Mouse (Mus musculus): ENCODE data around the gene BC030500. TPM values are rescaled to one million over a fixed set of nuclear protein-coding genes. Genes with fewer than 3 reads are reported as not detected.

Gene BC030500
- total and polyA plus RNA-seq, 3 experiments = not detected

- H3K4me2 ChIP-seq (ENCODE audit: insufficient read depth, low read depth, poor library complexity, severe bottlenecking) = no peak overlapping the region
- no peak overlapping the region for H3K4me3 ChIP-seq (replicated peaks in 1 of 3; ENCODE audit: low read depth in 2 of 3, low read length in 2 of 3, poor library complexity in 1 of 3)
- H3K79me2 ChIP-seq (replicated peaks; ENCODE audit: control insufficient read depth, extremely low read depth, insufficient read depth, poor library complexity, severe bottlenecking) = no peaks in the 10 kb centered on the region
- TF ChIP-seq MEF2A (IDR thresholded peaks at IDR 0.05; ENCODE audit: borderline replicate concordance, low read depth, low read length) = no peak
- TF ChIP-seq POLR2AphosphoS2 (IDR thresholded peaks at IDR 0.05; ENCODE audit: low read depth, low read length) = no peak
- no peak for TF ChIP-seq E2F4 (IDR thresholded peaks at IDR 0.05; ENCODE audit: insufficient replicate concordance, low read depth, low read length)
- no peak for TF ChIP-seq GABPA (IDR thresholded peaks at IDR 0.05; ENCODE audit: insufficient replicate concordance, low read depth, low read length)
- no peak for TF ChIP-seq UBTF (IDR thresholded peaks at IDR 0.05; ENCODE audit: low read depth, low read length)
- no peak for TF ChIP-seq JUND (conservative IDR thresholded peaks at IDR 0.05; ENCODE audit: low read depth, low read length)
- TF ChIP-seq NRF1 (IDR thresholded peaks at IDR 0.05; ENCODE audit: low read depth, low read length) = no peak
- no peak for TF ChIP-seq IRF4 (IDR thresholded peaks at IDR 0.05; ENCODE audit: low read depth, low read length)
- no peak for TF ChIP-seq RCOR1 (conservative IDR thresholded peaks at IDR 0.05; ENCODE audit: low read depth, low read length)
- TF ChIP-seq USF1 (IDR thresholded peaks at IDR 0.05; ENCODE audit: low read depth, low read length) = no peak
- no peak for TF ChIP-seq USF2 (conservative IDR thresholded peaks at IDR 0.05; ENCODE audit: low read depth, low read length)
- no peak for TF ChIP-seq TBP (conservative IDR thresholded peaks at IDR 0.05; ENCODE audit: low read depth, low read length)
- no peak for TF ChIP-seq ZNF384 (IDR thresholded peaks at IDR 0.05; ENCODE audit: low read depth, low read length)
- no peak for TF ChIP-seq ETS1 (conservative IDR thresholded peaks at IDR 0.05; ENCODE audit: low read depth, low read length)
- H3K27me3 ChIP-seq (replicated peaks) = no peaks in the 10 kb centered on the region
- peaks cover 11% of the 10 kb centered on the region for H3K9me3 ChIP-seq (replicated peaks; ENCODE audit: low read length)
- no peaks in the 10 kb centered on the region for H3K4me1 ChIP-seq (ENCODE audit: control insufficient read depth in 1 of 2, insufficient read depth in 2 of 2)
- H3K9ac ChIP-seq (ENCODE audit: insufficient read depth, low read depth) = no peak overlapping the region
- no peak overlapping the region for H3K27ac ChIP-seq (ENCODE audit: insufficient read depth, low read depth)
- DNase-seq (ENCODE audit: extremely low read depth) = no peak
- H3K36me3 ChIP-seq (replicated peaks in 1 of 2; ENCODE audit: control insufficient read depth in 1 of 2, insufficient read depth in 1 of 2, low read length in 1 of 2) = no peaks in the 10 kb centered on the region
- dilution Hi-C loops (cut with MboI; ENCODE audit: extremely low pct_ligation_motif_present, extremely low pct_unique_long_range_greater_than_20kb, low sequenced_read_pairs) (no loop called here), in situ Hi-C loops (cut with MboI; ENCODE audit: low pct_ligation_motif_present, low pct_unique_long_range_greater_than_20kb, low sequenced_read_pairs) (no loop called here)
These were observed 15.6 kb upstream of the BC030500 start for GRCm38 (mm10) chr8:58895960-58896359.

GRCm38 (mm10) chr8:58904465-58904864 is 7.1 kb upstream of the BC030500 start:
- Histone ChIP-seq H3K9me3 (replicated peaks; ENCODE audit: low read length) (peaks cover 15% of the 10 kb centered on the region), H3K79me2 (replicated peaks; ENCODE audit: control insufficient read depth, extremely low read depth, insufficient read depth, poor library complexity, severe bottlenecking) (no peaks in the 10 kb centered on the region), H3K36me3 (replicated peaks in 1 of 2; ENCODE audit: control insufficient read depth in 1 of 2, insufficient read depth in 1 of 2, low read length in 1 of 2) (no peaks in the 10 kb centered on the region), H3K4me1 (ENCODE audit: control insufficient read depth in 1 of 2, insufficient read depth in 2 of 2) (no peaks in the 10 kb centered on the region), H3K27me3 (replicated peaks) (no peaks in the 10 kb centered on the region), H3K9ac (ENCODE audit: insufficient read depth, low read depth) (no peak overlapping the region), H3K4me2 (ENCODE audit: insufficient read depth, low read depth, poor library complexity, severe bottlenecking) (no peak overlapping the region), H3K4me3 (replicated peaks in 1 of 3; ENCODE audit: low read depth in 2 of 3, low read length in 2 of 3, poor library complexity in 1 of 3) (no peak overlapping the region), H3K27ac (ENCODE audit: insufficient read depth, low read depth) (no peak overlapping the region)
- in situ Hi-C loops (cut with MboI; ENCODE audit: low pct_ligation_motif_present, low pct_unique_long_range_greater_than_20kb, low sequenced_read_pairs) = no loop called here
- TF ChIP-seq EP300 (IDR thresholded peaks at IDR 0.05; ENCODE audit: low read length) (no peak), RAD21 (IDR thresholded peaks at IDR 0.05; ENCODE audit: low read depth, low read length) (no peak)
- no peak for DNase-seq (ENCODE audit: extremely low read depth)
- dilution Hi-C loops (cut with MboI; ENCODE audit: extremely low pct_ligation_motif_present, extremely low pct_unique_long_range_greater_than_20kb, low sequenced_read_pairs) = no loop called here

All from CH12.LX (cell line).